Mouse (Mus musculus) G1E (cell line): ENCODE results near the gene Micu1. TPM values are rescaled to one million over a fixed set of nuclear protein-coding genes. Genes with fewer than 3 reads are reported as not detected.

ENCODE experiments used
- ATAC-seq: 2 replicates; pipeline ENCODE4 v1.8.0; 2016; ENCODE audit warnings: mild to moderate bottlenecking; ENCODE audit not compliant: insufficient number of reproducible peaks, poor library complexity, low FRiP score, severe bottlenecking; ENCODE audit errors: extremely low read depth
- DNase-seq: peaks from one replicate; pipeline ENCODE4 v3.0.0; 2012; ENCODE audit warnings: low spot score
- H3K27me3 ChIP-seq: 2 replicates; pipeline ENCODE4 v1.6.1; 2012; ENCODE audit warnings: mild to moderate bottlenecking, low read length, inconsistent platforms; ENCODE audit not compliant: insufficient read depth
- H3K36me3 ChIP-seq: replicated peaks from 2 replicates; pipeline ENCODE3; 2012; ENCODE audit warnings: mild to moderate bottlenecking, inconsistent platforms
- H3K4me1 ChIP-seq: 2 replicates; pipeline ENCODE4 v1.6.1; 2012; ENCODE audit warnings: low read depth, low read length, inconsistent platforms, mixed read lengths; ENCODE audit not compliant: insufficient read depth
- H3K4me3 ChIP-seq: 2 replicates; pipeline ENCODE4 v1.5.1; 2012; ENCODE audit warnings: low read depth, mild to moderate bottlenecking, inconsistent platforms, low read length, moderate library complexity, mixed read lengths
- H3K9me3 ChIP-seq: replicated peaks from 2 replicates; pipeline ENCODE4 v1.6.1; 2012; ENCODE audit warnings: inconsistent platforms
- CTCF ChIP-seq: IDR thresholded peaks from 2 replicates; pipeline ENCODE4 v1.5.1; 2012; ENCODE audit warnings: low read depth, low read length, inconsistent platforms, mixed read lengths
- GATA1 ChIP-seq: IDR thresholded peaks from 2 replicates; pipeline ENCODE4 v1.6.1; 2012; ENCODE audit warnings: borderline replicate concordance, low read length, inconsistent platforms, mixed read lengths
- GATA2 ChIP-seq: IDR thresholded peaks from 2 replicates; pipeline ENCODE4 v1.6.1; 2012; ENCODE audit warnings: low read depth, low read length, inconsistent platforms, borderline replicate concordance
- POLR2AphosphoS5 ChIP-seq: IDR thresholded peaks from 2 replicates; pipeline ENCODE4 v1.6.1; 2012; ENCODE audit warnings: low read depth, low read length, inconsistent platforms; ENCODE audit not compliant: insufficient replicate concordance
- TAL1 ChIP-seq: conservative IDR thresholded peaks from 2 replicates; pipeline ENCODE4 v1.6.1; 2012; ENCODE audit warnings: low read depth, low read length, inconsistent platforms, mixed read lengths
- polyA plus RNA-seq: library from polyadenylated mRNA; stranded (reverse); fragments of >175 nt; gene quantifications from 2 replicates; pipeline ENCODE4 v1.2.3, GENCODE M21; 2012
- total RNA-seq, 2 experiments: library from RNA; stranded (forward) in 1 of 2; stranded (reverse) in 1 of 2; fragments of 200-1000 nt in 1 of 2; fragments of >200 nt in 1 of 2; fragmentation: Nextera tagmentation in 1 of 2; gene quantifications; 2 replicates each; pipeline ENCODE4 v1.2.3; 2014 to 2017

The Micu1 gene
- total and polyA plus RNA-seq, 3 experiments, result 7.9 to 37.4 (median 24.5) TPM

GRCm38 (mm10) chr10:59817991-59818390, 115.7 kb downstream of the Micu1 start:
- Histone ChIP-seq H3K4me1 (no peaks in the 10 kb centered on the region), H3K36me3 (no peaks in the 10 kb centered on the region), H3K9me3 (no peaks in the 10 kb centered on the region), H3K4me3 (no peak overlapping the region), H3K27me3 (no peaks in the 10 kb centered on the region)
- DNase-seq (no peak), ATAC-seq (no peak)
- no peak for TF ChIP-seq GATA2
- TF ChIP-seq TAL1, result no peak
- TF ChIP-seq GATA1, result no peak
- TF ChIP-seq CTCF, result no peak
- no peak for TF ChIP-seq POLR2AphosphoS5

DNA sequence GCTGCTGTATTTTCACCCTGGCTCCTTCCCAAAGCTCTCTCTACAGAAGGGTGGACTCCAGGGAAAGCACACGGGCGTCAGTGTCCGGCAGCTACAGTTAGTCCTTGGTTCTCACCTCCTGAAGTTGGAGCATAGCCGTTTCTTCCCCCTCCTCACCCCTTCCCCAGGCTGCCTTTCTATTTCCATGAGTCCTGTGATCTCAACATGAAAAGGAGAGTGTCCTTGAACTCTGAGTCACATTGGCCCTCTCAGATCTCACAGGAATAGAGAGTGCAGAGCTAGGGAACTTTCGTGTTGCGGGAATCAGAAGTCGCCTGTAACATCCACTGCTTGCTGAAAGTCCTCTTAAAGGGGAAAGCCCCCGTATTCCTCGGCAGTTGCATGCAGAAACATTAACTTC, 116.9 kb downstream of the Micu1 start:
- Histone ChIP-seq H3K27me3 (no peaks in the 10 kb centered on the region), H3K4me1 (no peaks in the 10 kb centered on the region), H3K9me3 (no peaks in the 10 kb centered on the region), H3K4me3 (no peak overlapping the region), H3K36me3 (no peaks in the 10 kb centered on the region)
- no peak for TF ChIP-seq POLR2AphosphoS5
- no peak for TF ChIP-seq CTCF
- no peak for TF ChIP-seq GATA1
- no peak for TF ChIP-seq TAL1
- no peak for TF ChIP-seq GATA2
- DNase-seq (no peak), ATAC-seq (no peak)

GRCm38 (mm10) chr10:59820886-59821285, 118.6 kb downstream of the Micu1 start:
- no peak for ATAC-seq
- TF ChIP-seq TAL1 (no peak), GATA1 (no peak), CTCF (no peak), GATA2 (no peak), POLR2AphosphoS5 (no peak)
- Histone ChIP-seq H3K9me3 (no peaks in the 10 kb centered on the region), H3K4me1 (no peaks in the 10 kb centered on the region), H3K27me3 (no peaks in the 10 kb centered on the region), H3K36me3 (no peaks in the 10 kb centered on the region), H3K4me3 (no peak overlapping the region)
- no peak for DNase-seq

DNA sequence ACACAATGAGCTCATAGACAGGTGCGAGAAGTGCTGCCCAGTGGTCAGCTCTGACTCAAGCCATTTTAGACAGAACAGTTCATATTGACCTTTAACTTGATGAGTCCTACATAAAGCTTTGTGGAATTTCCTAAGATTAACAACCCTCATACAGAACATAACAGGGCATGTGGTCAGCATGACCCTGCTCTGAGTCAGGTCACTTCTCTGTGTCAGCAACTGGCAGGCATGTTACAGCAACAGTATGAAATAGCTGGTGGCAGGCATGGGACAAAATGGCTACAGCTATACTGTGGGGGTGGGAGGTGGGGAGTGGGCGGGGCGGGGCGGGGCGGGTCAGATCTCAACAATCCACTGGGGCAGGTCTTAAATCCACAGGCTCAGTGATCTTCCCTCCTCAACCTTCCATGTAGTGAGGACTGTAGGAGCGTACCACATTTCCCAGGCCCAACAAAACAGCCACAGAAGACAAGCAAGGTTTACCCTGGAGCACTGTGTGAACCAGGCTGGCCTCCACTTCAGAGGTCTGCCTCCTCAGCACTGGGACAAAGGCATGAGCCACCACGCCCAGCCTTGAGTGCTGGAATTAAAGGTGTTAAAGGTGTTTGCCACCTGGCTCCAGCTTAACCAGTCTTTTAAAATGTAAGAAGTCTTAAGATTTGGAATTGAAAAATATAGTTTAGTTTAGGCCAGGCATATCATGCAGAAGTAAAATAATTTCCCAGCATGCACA, 119.2 kb downstream of the Micu1 start:
- TF ChIP-seq GATA2 (no peak), CTCF (no peak), TAL1 (no peak), POLR2AphosphoS5 (no peak), GATA1 (no peak)
- no peaks in the 10 kb centered on the region for H3K36me3 ChIP-seq
- no peaks in the 10 kb centered on the region for H3K27me3 ChIP-seq
- no peaks in the 10 kb centered on the region for H3K9me3 ChIP-seq
- H3K4me1 ChIP-seq, result no peaks in the 10 kb centered on the region
- no peak overlapping the region for H3K4me3 ChIP-seq
- ATAC-seq (no peak), DNase-seq (no peak)

GRCm38 (mm10) chr10:59822857-59823256, 120.6 kb downstream of the Micu1 start:
- TF ChIP-seq CTCF (no peak), TAL1 (no peak), POLR2AphosphoS5 (no peak), GATA1 (no peak), GATA2 (no peak)
- DNase-seq, result no peak

GRCm38 (mm10) chr10:59825137-59825812, 123.0 kb downstream of the Micu1 start:
- ATAC-seq (no peak), DNase-seq (no peak)
- Histone ChIP-seq H3K36me3 (peaks cover 19% of the 10 kb centered on the region), H3K9me3 (no peaks in the 10 kb centered on the region), H3K27me3 (no peaks in the 10 kb centered on the region), H3K4me1 (no peaks in the 10 kb centered on the region), H3K4me3 (no peak overlapping the region)
- TF ChIP-seq CTCF, result no peak
- no peak for TF ChIP-seq TAL1

More at GRCm38 (mm10) chr10:59822857-59823256, 120.6 kb downstream of the Micu1 start:
- Histone ChIP-seq H3K4me3 (no peak overlapping the region), H3K27me3 (no peaks in the 10 kb centered on the region), H3K4me1 (no peaks in the 10 kb centered on the region), H3K36me3 (peaks cover 7% of the 10 kb centered on the region), H3K9me3 (no peaks in the 10 kb centered on the region)
- no peak for ATAC-seq

DNA sequence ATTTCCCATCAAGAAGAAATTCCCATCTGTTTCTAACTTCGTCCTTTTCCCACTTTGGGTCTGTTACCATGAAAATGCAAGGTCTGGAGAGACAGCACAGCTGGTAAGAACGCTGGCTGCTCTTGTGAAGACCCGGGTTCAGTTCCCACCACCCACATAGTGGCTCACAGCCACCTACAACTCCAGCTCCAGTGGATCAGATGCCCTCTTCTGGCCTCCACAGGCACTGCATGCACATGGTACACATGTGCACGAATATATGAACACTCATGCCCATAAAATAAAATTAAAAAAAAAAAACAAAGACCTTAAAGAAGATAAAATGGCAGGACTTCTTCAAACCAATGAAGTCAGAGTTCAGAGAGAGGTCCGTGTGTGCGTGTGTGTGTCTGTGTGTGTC, 127.6 kb downstream of the Micu1 start:
- TF ChIP-seq TAL1 (no peak), POLR2AphosphoS5 (no peak), GATA2 (no peak), GATA1 (no peak), CTCF (no peak)
- no peaks in the 10 kb centered on the region for H3K27me3 ChIP-seq
- DNase-seq (no peak), ATAC-seq (no peak)
- no peaks in the 10 kb centered on the region for H3K9me3 ChIP-seq
- H3K36me3 ChIP-seq, result peaks cover 25% of the 10 kb centered on the region
- H3K4me1 ChIP-seq, result no peaks in the 10 kb centered on the region
- no peak overlapping the region for H3K4me3 ChIP-seq
